Mouse (Mus musculus) liver (tissue): Measurements from ENCODE around the gene BC053393.
"Not testable (repeated sequence)": the region's sequence is repeated elsewhere in the genome, so short reads cannot be mapped to it uniquely, and the experiment has no call there.

Experiments used
- DNase-seq: peaks from one replicate; pipeline ENCODE4 v3.0.0-alpha.2; 2020; ENCODE audit warnings: mixed read lengths

Gene BC053393

GRCm38 (mm10) chr11:46571327-46571726, at the start of gene BC053393:
BC053393 (plus strand) TSS chr11:46571536.
- no peak for DNase-seq

GRCm38 (mm10) chr11:46522719-46523118, 48.6 kb upstream of the BC053393 start:
- peak; percentile 4 for DNase-seq

GRCm38 (mm10) chr11:46523912-46524311, 47.4 kb upstream of the BC053393 start, which contains the start of gene Gm12169:
Gm12169 (plus strand) TSS chr11:46524212.
- no peak for DNase-seq

- no peak for DNase-seq
These were observed 41.2 kb upstream of the BC053393 start for GRCm38 (mm10) chr11:46530149-46530548.

GRCm38 (mm10) chr11:46536978-46537377, 34.4 kb upstream of the BC053393 start:
- DNase-seq = no peak

GRCm38 (mm10) chr11:46543530-46543929, 27.8 kb upstream of the BC053393 start:
- no peak for DNase-seq

GRCm38 (mm10) chr11:46549721-46550120, 21.6 kb upstream of the BC053393 start:
- no peak for DNase-seq

- DNase-seq = no peak
These were observed 18.6 kb upstream of the BC053393 start for GRCm38 (mm10) chr11:46552741-46553140.

- no peak for DNase-seq
These were observed 10.2 kb upstream of the BC053393 start for GRCm38 (mm10) chr11:46561096-46561495.

GRCm38 (mm10) chr11:46564671-46565070, 6.7 kb upstream of the BC053393 start:
- no peak for DNase-seq

GRCm38 (mm10) chr11:46565967-46566366, 5.4 kb upstream of the BC053393 start:
- DNase-seq = no peak

- DNase-seq = no peak
These were observed 2.2 kb upstream of the BC053393 start for GRCm38 (mm10) chr11:46569107-46569506.

GRCm38 (mm10) chr11:46578771-46579281, 7.5 kb downstream of the BC053393 start:
- DNase-seq = no peak

- no peak for DNase-seq
These were observed 9.1 kb downstream of the BC053393 start for GRCm38 (mm10) chr11:46580428-46580827.

GRCm38 (mm10) chr11:46582741-46583140, 11.4 kb downstream of the BC053393 start:
- no peak for DNase-seq

- no peak for DNase-seq
These were observed 21.1 kb downstream of the BC053393 start for GRCm38 (mm10) chr11:46592416-46592815.

GRCm38 (mm10) chr11:46619929-46620328, 48.6 kb downstream of the BC053393 start:
- DNase-seq = no peak

GRCm38 (mm10) chr11:46620414-46621168, 49.3 kb downstream of the BC053393 start:
- DNase-seq = no peak

- no peak for DNase-seq
These were observed 58.0 kb downstream of the BC053393 start, which contains the start of gene Dppa1 for GRCm38 (mm10) chr11:46629211-46629795. Dppa1 (minus strand) TSS chr11:46629261.

GRCm38 (mm10) chr11:46631635-46632034, 60.3 kb downstream of the BC053393 start:
- DNase-seq = peak; percentile 18

- not testable (repeated sequence) for DNase-seq
These were observed 64.2 kb downstream of the BC053393 start for GRCm38 (mm10) chr11:46635516-46635915.

- no peak for DNase-seq
These were observed 65.2 kb downstream of the BC053393 start for GRCm38 (mm10) chr11:46636568-46636967.
